Mouse (Mus musculus) cerebellum, postnatal 14 days (tissue): ENCODE data around the gene Nrd1.

ENCODE experiments used
- DNase-seq, 2 experiments: peaks; one replicate each; pipeline ENCODE4 v3.0.0; 2021; ENCODE audit warnings: mixed read lengths in 2 of 2

Nrd1 gene

GRCm38 (mm10) chr4:109029857-109030256, 29.4 kb downstream of the Nrd1 start:
- no peak for DNase-seq

- DNase-seq, result no peak
These were observed 29.8 kb downstream of the Nrd1 start for GRCm38 (mm10) chr4:109030266-109030665.

GRCm38 (mm10) chr4:109036327-109036726, 35.9 kb downstream of the Nrd1 start:
- DNase-seq, result peak; percentile 68 to 81

- no peak for DNase-seq
These were observed 42.3 kb downstream of the Nrd1 start for GRCm38 (mm10) chr4:109042739-109043138.

- no peak for DNase-seq
These were observed 42.8 kb downstream of the Nrd1 start for GRCm38 (mm10) chr4:109043294-109043693.

- DNase-seq, result no peak
These were observed 43.3 kb downstream of the Nrd1 start for GRCm38 (mm10) chr4:109043756-109044155.

GRCm38 (mm10) chr4:109048258-109048657, 47.8 kb downstream of the Nrd1 start:
- no peak for DNase-seq

GRCm38 (mm10) chr4:109052282-109052681, 51.8 kb downstream of the Nrd1 start:
- DNase-seq, result no peak

GRCm38 (mm10) chr4:109054003-109054402, 53.5 kb downstream of the Nrd1 start:
- DNase-seq, result no peak

GRCm38 (mm10) chr4:109056351-109056750, 55.9 kb downstream of the Nrd1 start:
- DNase-seq, result no peak

GRCm38 (mm10) chr4:109057640-109058039, 57.2 kb downstream of the Nrd1 start:
- DNase-seq, result no peak

- DNase-seq, result no peak
These were observed 58.9 kb downstream of the Nrd1 start for GRCm38 (mm10) chr4:109059255-109059821.

- no peak for DNase-seq
These were observed 64.5 kb downstream of the Nrd1 start for GRCm38 (mm10) chr4:109064941-109065340.

GRCm38 (mm10) chr4:109065714-109066113, 65.3 kb downstream of the Nrd1 start:
- no peak for DNase-seq

GRCm38 (mm10) chr4:109072891-109073290, 72.4 kb downstream of the Nrd1 start:
- no peak for DNase-seq

GRCm38 (mm10) chr4:109073296-109073695, 72.8 kb downstream of the Nrd1 start:
- no peak for DNase-seq

GRCm38 (mm10) chr4:109078941-109079340, 78.5 kb downstream of the Nrd1 start:
- no peak for DNase-seq

- DNase-seq, result no peak
These were observed 79.2 kb downstream of the Nrd1 start for GRCm38 (mm10) chr4:109079676-109080075.

GRCm38 (mm10) chr4:109080118-109080517, 79.7 kb downstream of the Nrd1 start:
- DNase-seq, result no peak

- peak; percentile 29 to 41 for DNase-seq
These were observed 88.7 kb downstream of the Nrd1 start for GRCm38 (mm10) chr4:109089171-109089570.

GRCm38 (mm10) chr4:109089999-109090398, 89.5 kb downstream of the Nrd1 start:
- DNase-seq, result no peak

GRCm38 (mm10) chr4:109091241-109091777, 90.9 kb downstream of the Nrd1 start:
- no peak for DNase-seq

- no peak for DNase-seq
These were observed 91.9 kb downstream of the Nrd1 start for GRCm38 (mm10) chr4:109092344-109092743.

GRCm38 (mm10) chr4:109094269-109094668, 93.8 kb downstream of the Nrd1 start:
- DNase-seq, result no peak

- DNase-seq, result no peak
These were observed 98.4 kb downstream of the Nrd1 start for GRCm38 (mm10) chr4:109098861-109099260.
